Mouse (Mus musculus) right cerebral cortex, adult 2 months (tissue): ENCODE results near the gene Clec10a.

ENCODE experiments used
- DNase-seq, 2 experiments: peaks; one replicate each; pipeline ENCODE4 v3.0.0; 2021 to 2022; ENCODE audit warnings: low spot score in 2 of 2

Clec10a gene

GRCm38 (mm10) chr11:70180496-70180895 is 24.5 kb downstream of the Clec10a start:
- no peak for DNase-seq

DNA sequence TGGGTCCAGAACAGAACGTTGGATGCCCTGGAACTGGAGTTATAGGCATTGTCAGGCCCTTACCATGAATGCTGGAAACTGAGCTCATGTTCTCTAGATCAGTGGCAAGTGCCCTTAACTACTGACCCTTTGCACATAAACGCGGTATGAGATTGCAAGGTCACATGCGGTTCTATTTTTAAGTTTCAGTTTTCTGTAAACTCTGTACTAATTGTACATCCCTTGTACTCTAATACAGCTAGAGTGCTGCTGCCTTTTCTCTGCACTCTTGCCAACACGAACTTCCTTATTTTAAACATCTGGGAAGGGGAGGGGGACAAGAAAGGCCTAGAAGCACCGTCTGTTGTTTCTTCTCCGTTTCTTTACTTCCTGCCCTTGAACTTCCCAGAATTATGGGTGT is 29.1 kb downstream of the Clec10a start:
- DNase-seq = no peak

GRCm38 (mm10) chr11:70189319-70190134 is 33.5 kb downstream of the Clec10a start:
- DNase-seq = no peak

- DNase-seq = no peak
Measured at GRCm38 (mm10) chr11:70191188-70191587, 35.2 kb downstream of the Clec10a start.

DNA sequence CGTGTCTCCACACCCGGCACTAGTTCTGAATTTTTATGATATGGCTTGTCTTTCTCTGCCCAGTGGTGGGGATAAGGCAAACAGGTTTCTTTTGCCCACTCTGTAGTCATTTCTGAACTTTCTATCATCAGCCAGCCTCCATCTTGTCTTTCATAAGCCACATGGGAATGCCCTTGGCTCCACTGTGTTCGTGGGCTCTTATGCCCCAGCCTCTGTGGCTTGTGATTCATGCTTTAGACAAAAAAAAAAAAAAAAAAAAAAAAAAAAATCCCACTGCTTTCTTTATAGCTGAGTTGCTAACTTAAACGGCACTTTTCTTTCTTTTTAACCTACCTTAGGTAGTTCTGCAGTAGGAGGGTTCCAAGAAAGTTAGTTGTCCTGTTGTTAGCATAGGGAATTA is 36.2 kb downstream of the Clec10a start:
- DNase-seq = no peak

GRCm38 (mm10) chr11:70193354-70194285 is 37.6 kb downstream of the Clec10a start:
- no peak for DNase-seq

DNA sequence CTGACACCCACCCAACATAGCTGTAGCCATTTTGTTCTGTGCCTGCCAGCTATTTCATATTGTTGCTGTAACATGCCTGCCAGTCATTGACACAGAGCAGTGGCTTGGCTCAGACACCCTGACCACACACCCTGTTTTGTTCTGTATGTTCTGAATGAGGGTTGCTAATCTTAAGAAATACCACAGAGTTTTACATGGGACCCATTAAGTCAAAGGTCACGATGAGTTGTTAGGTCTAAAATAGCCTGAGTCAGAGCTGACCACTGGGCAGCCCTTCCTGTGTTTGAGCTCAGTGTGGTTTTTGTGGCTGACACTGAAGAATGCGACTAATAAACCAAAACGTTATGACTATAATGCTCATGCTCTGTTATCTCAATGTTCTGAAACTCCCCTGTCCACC is 42.3 kb downstream of the Clec10a start:
- no peak for DNase-seq

DNA sequence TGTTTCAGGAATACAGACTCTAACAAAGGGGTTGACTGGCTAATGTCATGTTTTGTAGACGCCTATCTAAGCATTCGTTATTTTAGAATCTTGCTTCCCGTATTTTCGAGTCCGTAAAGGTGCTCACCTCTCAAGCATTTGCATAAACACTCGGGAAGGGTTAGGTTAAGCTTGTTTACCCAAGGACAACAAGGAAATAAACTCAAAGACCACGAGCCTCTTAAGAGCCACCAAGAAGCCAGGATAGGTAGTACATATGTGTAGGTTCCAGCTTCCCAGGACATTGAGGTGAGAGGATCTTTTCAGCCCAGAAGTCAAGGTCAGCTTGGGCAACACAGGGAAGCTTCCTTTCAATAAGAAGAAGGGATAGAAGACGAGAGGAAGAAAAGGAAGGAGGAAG is 43.1 kb downstream of the Clec10a start:
- no peak for DNase-seq

DNA sequence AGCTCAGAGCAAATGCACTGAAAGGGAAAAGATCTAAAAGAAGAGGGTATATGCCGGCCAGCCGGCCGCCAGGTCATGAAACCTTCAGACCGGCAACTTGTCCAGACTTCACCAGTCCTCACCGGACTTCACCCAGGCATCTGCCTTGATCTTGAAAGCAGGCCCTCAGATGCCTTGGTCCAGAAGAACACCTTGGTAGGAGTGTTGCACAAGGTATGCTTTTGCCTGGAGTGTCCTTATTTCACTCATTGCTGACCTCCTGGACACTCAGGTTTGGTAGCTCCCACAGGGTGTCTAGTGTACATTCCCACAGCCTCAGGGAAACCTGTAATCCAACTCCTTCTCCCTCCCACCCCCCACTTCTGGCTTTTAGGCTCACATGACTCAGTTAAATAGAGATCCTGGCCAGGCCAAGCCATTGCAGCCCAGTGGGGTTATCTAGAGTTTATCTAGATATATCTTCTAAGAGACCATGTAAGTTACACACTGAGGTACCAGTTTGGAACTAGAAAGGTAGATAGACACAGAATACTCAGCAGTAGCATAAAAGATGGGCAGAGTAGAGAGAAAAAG is 44.1 kb downstream of the Clec10a start:
- DNase-seq = no peak

- DNase-seq = peak; percentile 78 to 79
Measured at GRCm38 (mm10) chr11:70201691-70202090, 45.7 kb downstream of the Clec10a start.

- DNase-seq = no peak
Measured at GRCm38 (mm10) chr11:70206801-70207200, 50.8 kb downstream of the Clec10a start.

GRCm38 (mm10) chr11:70207283-70207682 is 51.3 kb downstream of the Clec10a start:
- no peak for DNase-seq

- no peak for DNase-seq
Measured at GRCm38 (mm10) chr11:70208778-70209388, 52.9 kb downstream of the Clec10a start.

GRCm38 (mm10) chr11:70210681-70211080 is 54.7 kb downstream of the Clec10a start:
- no peak for DNase-seq

- no peak for DNase-seq
Measured at GRCm38 (mm10) chr11:70211972-70212371, 56.0 kb downstream of the Clec10a start.

GRCm38 (mm10) chr11:70212423-70212822 is 56.4 kb downstream of the Clec10a start, which contains the start of gene Slc16a11:
Gene Slc16a11 (plus strand): TSS chr11:70212752.
- DNase-seq = no peak

DNA sequence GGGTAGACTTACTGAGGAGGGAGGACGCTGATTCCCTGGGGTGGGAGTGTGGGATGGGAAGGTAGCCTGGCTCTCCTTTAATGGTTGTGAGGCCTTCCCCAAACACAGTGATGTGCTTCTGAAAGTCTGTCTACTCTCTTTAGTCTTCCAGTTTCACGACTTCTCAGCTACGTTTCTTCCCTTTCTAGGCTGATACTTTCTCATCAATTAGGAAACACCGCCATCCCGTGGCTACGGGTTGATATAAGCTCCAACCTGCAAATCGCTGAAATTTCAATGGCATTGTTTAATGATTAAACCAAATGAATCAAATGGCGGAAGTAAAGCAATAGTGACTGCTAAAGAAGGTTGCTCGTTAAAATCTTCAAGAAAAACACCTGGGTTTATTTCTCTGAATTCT is 56.9 kb downstream of the Clec10a start:
- DNase-seq = peak in 1 of 2 experiments; percentile 85

GRCm38 (mm10) chr11:70213736-70214135 is 57.7 kb downstream of the Clec10a start:
- DNase-seq = no peak

DNA sequence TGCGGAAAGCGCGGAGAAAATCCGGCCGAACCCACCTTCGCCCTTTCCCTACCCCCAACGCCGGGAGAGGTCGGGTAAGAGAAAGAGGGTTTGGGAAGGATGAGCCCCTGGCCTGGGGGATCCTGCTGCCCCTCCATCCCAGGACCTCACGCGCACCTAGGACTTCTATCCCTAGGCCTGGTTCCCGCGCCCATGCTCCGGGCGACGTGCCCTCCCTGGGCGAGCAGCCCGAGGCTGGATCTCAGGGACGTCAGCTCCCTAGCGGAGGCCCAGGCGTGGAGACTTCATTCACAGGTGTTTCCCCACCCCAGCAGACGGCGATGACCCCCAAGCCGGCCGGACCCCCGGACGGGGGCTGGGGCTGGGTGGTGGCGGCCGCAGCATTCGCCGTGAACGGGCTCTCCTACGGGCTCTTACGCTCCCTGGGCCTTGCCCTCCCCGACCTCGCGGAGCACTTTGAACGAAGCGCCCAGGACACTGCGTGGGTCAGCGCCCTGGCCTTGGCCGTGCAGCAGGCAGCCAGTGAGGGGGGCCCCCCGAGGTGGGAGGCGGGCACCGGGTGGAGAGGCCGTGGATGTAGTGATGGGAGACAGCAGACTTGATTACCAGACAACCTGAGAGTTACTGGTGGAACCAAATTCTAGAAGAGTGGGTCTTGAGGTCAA is 58.3 kb downstream of the Clec10a start:
- no peak for DNase-seq

DNA sequence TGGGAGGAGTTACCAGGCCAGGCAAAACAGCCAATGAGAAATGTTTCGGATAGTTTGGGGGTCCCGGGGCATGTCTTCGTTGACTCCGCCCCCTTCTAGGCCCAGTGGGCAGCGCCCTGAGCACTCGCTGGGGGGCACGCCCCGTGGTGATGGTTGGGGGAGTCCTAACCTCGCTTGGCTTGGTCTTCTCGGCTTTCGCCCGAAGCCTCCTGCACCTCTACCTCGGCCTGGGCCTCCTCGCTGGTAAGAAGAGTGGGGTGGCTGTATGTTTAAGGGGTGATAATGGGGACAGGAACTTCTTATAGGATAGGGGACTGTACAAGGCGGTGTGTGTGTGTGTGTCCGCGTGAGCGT is 58.8 kb downstream of the Clec10a start:
- no peak for DNase-seq

- DNase-seq = no peak
Measured at GRCm38 (mm10) chr11:70215301-70215700, 59.3 kb downstream of the Clec10a start.
